Mouse (Mus musculus) liver, postnatal 0 days (tissue): ENCODE measurements around the gene Gm49337.

ENCODE experiments used
- CTCF ChIP-seq: sonication (generic); IDR thresholded peaks from 2 replicates; pipeline ENCODE4 v1.5.1; 2016; ENCODE audit warnings: antibody characterized with exemption, low read depth
- EP300 ChIP-seq: IDR thresholded peaks from 2 replicates; pipeline ENCODE4 v1.6.1; 2016; ENCODE audit warnings: antibody characterized with exemption, low read depth, mild to moderate bottlenecking

GRCm38 (mm10) chr4:116219056-116219455 is 45.9 kb downstream of the Gm49337 start:
- TF ChIP-seq CTCF (no peak), EP300 (no peak)
